ENCODE assay signal across 9 mouse cellular contexts in the genomic region with DNA sequence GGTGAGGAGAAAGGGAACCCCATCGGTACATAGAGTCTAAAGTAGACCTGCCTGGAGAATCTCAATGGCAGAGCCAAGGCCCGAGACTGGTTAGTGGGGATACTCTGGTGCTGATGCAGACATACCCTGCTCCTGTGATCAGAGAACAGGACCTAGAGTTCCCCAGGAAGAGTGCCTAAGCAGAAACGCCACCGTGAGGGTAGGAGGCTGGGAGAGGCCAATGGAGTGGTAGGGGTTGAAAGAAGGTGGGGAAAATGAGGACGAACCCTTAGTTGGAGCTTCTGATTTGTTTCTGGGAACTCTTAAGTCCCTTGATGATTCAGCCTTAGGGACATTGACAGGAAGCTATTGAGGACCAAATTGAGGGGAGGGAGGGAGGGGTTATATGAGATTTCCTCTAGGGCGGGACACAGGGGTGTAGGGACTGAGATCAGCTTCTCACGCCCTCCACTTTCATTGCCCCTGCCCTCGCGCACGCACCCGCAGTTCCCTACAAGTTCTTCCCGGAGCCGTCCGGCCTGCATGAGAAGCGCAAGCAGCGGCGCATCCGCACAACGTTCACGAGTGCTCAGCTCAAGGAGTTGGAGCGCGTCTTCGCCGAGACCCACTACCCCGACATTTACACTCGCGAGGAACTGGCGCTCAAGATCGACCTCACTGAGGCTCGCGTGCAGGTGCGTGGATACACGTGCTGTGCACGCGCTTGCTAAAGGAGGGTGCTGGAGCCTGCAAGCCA. TPM values are rescaled to one million over a fixed set of nuclear protein-coding genes. Genes with fewer than 3 reads are reported as not detected.
DNase-seq lines count a peak whose midpoint lies in the region; ATAC-seq and TF ChIP-seq lines count a peak whose summit lies in the region.
"Had no signal": no experiment of that assay in that cellular context is flagged by ENCODE, and none has a peak within 500 bp of the region (broad histone marks: within the 10 kb centered on the region; RNA-seq: fewer than 3 reads in every experiment).

No protein-coding gene starts in this region.

- peak overlapping the region; percentile 98 for H3K4me2 ChIP-seq in heart, embryonic 15.5 days
- H3K4me2 ChIP-seq in hindbrain, embryonic 12.5 days (replicated peaks), result peak overlapping the region; percentile 69
- H3K4me2 ChIP-seq in midbrain, postnatal 0 days (ENCODE audit: low read depth, low read length, poor library complexity, severe bottlenecking), result peak overlapping the region; percentile 52

- DNase-seq in heart, adult 18-20 months, result no peak
- peak; percentile 10 for DNase-seq in brain, adult 2 months (ENCODE audit: low read depth, low spot score)
- no peak for DNase-seq in midbrain, postnatal 0 days (ENCODE audit: low spot score)
- DNase-seq in spleen, postnatal 36 days (ENCODE audit: low spot score in 2 of 2), result no peak
- DNase-seq in yolk sac, embryonic 10.5 days (ENCODE audit: low spot score), result no peak
- no peak for DNase-seq in kidney, adult 18-20 months

- peaks cover 44% of the 10 kb centered on the region for H3K4me1 ChIP-seq in heart, embryonic 15.5 days (replicated peaks)
- peaks cover 30% of the 10 kb centered on the region for H3K4me1 ChIP-seq in hindbrain, embryonic 12.5 days
- H3K4me1 ChIP-seq in midbrain, postnatal 0 days (ENCODE audit: insufficient read depth, low read length), result no peaks in the 10 kb centered on the region

- no peak for TF ChIP-seq CTCF in midbrain, postnatal 0 days (IDR thresholded peaks at IDR 0.05)

- H3K27me3 ChIP-seq in heart, embryonic 15.5 days, result peaks cover 63% of the 10 kb centered on the region
- peaks cover 84% of the 10 kb centered on the region for H3K27me3 ChIP-seq in hindbrain, embryonic 12.5 days
- peaks cover 68% of the 10 kb centered on the region for H3K27me3 ChIP-seq in midbrain, postnatal 0 days (ENCODE audit: insufficient read depth, low read length)

- no peak for ATAC-seq in heart, embryonic 15.5 days (replicated peaks; ENCODE audit: insufficient number of reproducible peaks, insufficient read depth, low FRiP score, low read depth)
- no peak for ATAC-seq in hindbrain, embryonic 12.5 days (ENCODE audit: low FRiP score)
- no peak for ATAC-seq in midbrain, postnatal 0 days (ENCODE audit: low FRiP score)

- WGBS in heart, embryonic 15.5 days, result 4% methylated on average over 35 of the region's 35 CpGs
- WGBS in hindbrain, embryonic 12.5 days, result 3% methylated on average over 35 of the region's 35 CpGs
- WGBS in midbrain, postnatal 0 days, result 4% methylated on average over 35 of the region's 35 CpGs

- no peaks in the 10 kb centered on the region for H3K9me3 ChIP-seq in heart, embryonic 15.5 days (replicated peaks)
- H3K9me3 ChIP-seq in hindbrain, embryonic 12.5 days (replicated peaks), result no peaks in the 10 kb centered on the region
- H3K9me3 ChIP-seq in midbrain, postnatal 0 days (ENCODE audit: low read length), result no peaks in the 10 kb centered on the region

- H3K9ac ChIP-seq in heart, embryonic 15.5 days, result no peak overlapping the region
- H3K9ac ChIP-seq in hindbrain, embryonic 12.5 days, result no peak overlapping the region
- H3K9ac ChIP-seq in midbrain, postnatal 0 days (replicated peaks; ENCODE audit: low read length, poor library complexity, severe bottlenecking), result no peak overlapping the region

- peaks cover 19% of the 10 kb centered on the region; the same call in 1 of the 2 replicates for H3K36me3 ChIP-seq in heart, embryonic 15.5 days
- peaks cover 9% of the 10 kb centered on the region for H3K36me3 ChIP-seq in hindbrain, embryonic 12.5 days
- no peaks in the 10 kb centered on the region for H3K36me3 ChIP-seq in midbrain, postnatal 0 days (ENCODE audit: insufficient read depth, low read length)

- peak overlapping the region; percentile 58 for H3K4me3 ChIP-seq in heart, embryonic 15.5 days
- peak overlapping the region; percentile 38 for H3K4me3 ChIP-seq in hindbrain, embryonic 12.5 days
- H3K4me3 ChIP-seq in midbrain, postnatal 0 days (ENCODE audit: low read depth, low read length), result peak overlapping the region; percentile 31

- H3K27ac ChIP-seq in heart, embryonic 15.5 days, result no peak overlapping the region
- H3K27ac ChIP-seq in hindbrain, embryonic 12.5 days, result no peak overlapping the region
- no peak overlapping the region for H3K27ac ChIP-seq in midbrain, postnatal 0 days (ENCODE audit: low read depth, low read length)
- H3K27ac ChIP-seq: macrophage had no signal

RNA-seq across cellular contexts. Expression of a gene that starts 2.4 kb away (rescaled TPM):
- 0.39 and 1.9 TPM in 2 replicates for polyA plus RNA-seq in heart, embryonic 15.5 days (2015; fragmentation: Nextera tagmentation; extraction: Ambion mirVana)
- under 1 TPM; 0.18 to 0.27 TPM for total RNA-seq in heart, adult 18-20 months (2021)
- polyA plus RNA-seq in hindbrain, embryonic 12.5 days (2016; fragmentation: Nextera tagmentation; extraction: Ambion mirVana), result 3.8 and 4.4 TPM in 2 replicates
- 0.82 TPM in 1 of 2 replicates, not detected in the other for total RNA-seq in midbrain, postnatal 0 days (2014; rRNA removed)
- polyA plus RNA-seq in midbrain, postnatal 0 days (2015; fragmentation: Nextera tagmentation; extraction: Ambion mirVana), result 0.12 TPM in 1 of 2 replicates, not detected in the other
- polyA plus RNA-seq: macrophage had no signal

RNA-seq across cellular contexts. Expression of a gene that starts 17.6 kb away (rescaled TPM):
- polyA plus RNA-seq in heart, embryonic 15.5 days (2015; fragmentation: Nextera tagmentation; extraction: Ambion mirVana), result 52.7 and 64.5 TPM in 2 replicates
- total RNA-seq in heart, adult 18-20 months (2021), result 100 to 1,000 TPM; 184 to 200 TPM
- polyA plus RNA-seq in hindbrain, embryonic 12.5 days (2016; fragmentation: Nextera tagmentation; extraction: Ambion mirVana), result 38.6 and 41.9 TPM in 2 replicates
- 16.8 and 21.2 TPM in 2 replicates for total RNA-seq in midbrain, postnatal 0 days (2014; rRNA removed)
- polyA plus RNA-seq in midbrain, postnatal 0 days (2015; fragmentation: Nextera tagmentation; extraction: Ambion mirVana), result 5.7 and 8.0 TPM in 2 replicates

RNA-seq across cellular contexts. Expression of a gene that starts 36.5 kb away (rescaled TPM):
- 1.1 and 1.9 TPM in 2 replicates for polyA plus RNA-seq in heart, embryonic 15.5 days (2015; fragmentation: Nextera tagmentation; extraction: Ambion mirVana)
- total RNA-seq in heart, adult 18-20 months (2021), result 1 to 10 TPM; 5.0 to 7.5 TPM
- polyA plus RNA-seq in hindbrain, embryonic 12.5 days (2016; fragmentation: Nextera tagmentation; extraction: Ambion mirVana), result 1.7 and 1.9 TPM in 2 replicates
- 2.6 and 3.4 TPM in 2 replicates for total RNA-seq in midbrain, postnatal 0 days (2014; rRNA removed)
- polyA plus RNA-seq in midbrain, postnatal 0 days (2015; fragmentation: Nextera tagmentation; extraction: Ambion mirVana), result 2.3 and 3.5 TPM in 2 replicates

RNA-seq across cellular contexts. Expression of a gene that starts 43.1 kb away (rescaled TPM):
- 48.3 and 54.7 TPM in 2 replicates for polyA plus RNA-seq in heart, embryonic 15.5 days (2015; fragmentation: Nextera tagmentation; extraction: Ambion mirVana)
- total RNA-seq in heart, adult 18-20 months (2021), result 10 to 100 TPM; 16.8 to 17.2 TPM
- 74.9 and 86.7 TPM in 2 replicates for polyA plus RNA-seq in hindbrain, embryonic 12.5 days (2016; fragmentation: Nextera tagmentation; extraction: Ambion mirVana)
- 49.9 and 56.9 TPM in 2 replicates for total RNA-seq in midbrain, postnatal 0 days (2014; rRNA removed)
- polyA plus RNA-seq in midbrain, postnatal 0 days (2015; fragmentation: Nextera tagmentation; extraction: Ambion mirVana), result 62.7 and 68.3 TPM in 2 replicates

RNA-seq across cellular contexts. Expression of a gene that starts 50.1 kb away (rescaled TPM):
- 4.3 and 6.1 TPM in 2 replicates for polyA plus RNA-seq in heart, embryonic 15.5 days (2015; fragmentation: Nextera tagmentation; extraction: Ambion mirVana)
- total RNA-seq in heart, adult 18-20 months (2021), result not detected
- 11.5 and 12.7 TPM in 2 replicates for polyA plus RNA-seq in hindbrain, embryonic 12.5 days (2016; fragmentation: Nextera tagmentation; extraction: Ambion mirVana)
- 4.9 and 11.5 TPM in 2 replicates for total RNA-seq in midbrain, postnatal 0 days (2014; rRNA removed)
- polyA plus RNA-seq in midbrain, postnatal 0 days (2015; fragmentation: Nextera tagmentation; extraction: Ambion mirVana), result 3.9 and 4.3 TPM in 2 replicates
- polyA plus RNA-seq: macrophage had no signal
